Mouse (Mus musculus) left cerebral cortex, adult 18-20 months (tissue): ENCODE measurements around the gene Hook2. TPM values are rescaled to one million over a fixed set of nuclear protein-coding genes. Genes with fewer than 3 reads are reported as not detected.

Experiments
- DNase-seq, 2 experiments: peaks; one replicate each; pipeline ENCODE4 v3.0.0; 2021 to 2022; ENCODE audit warnings: low spot score in 2 of 2, mixed read lengths in 1 of 2
- total RNA-seq, 2 experiments: library from RNA; stranded (reverse); gene quantifications; 2 replicates each; pipeline ENCODE4 v1.2.3; 2021

Hook2 gene
- total RNA-seq, 2 experiments from 2014 or later: 9.6 to 9.7 TPM

DNA sequence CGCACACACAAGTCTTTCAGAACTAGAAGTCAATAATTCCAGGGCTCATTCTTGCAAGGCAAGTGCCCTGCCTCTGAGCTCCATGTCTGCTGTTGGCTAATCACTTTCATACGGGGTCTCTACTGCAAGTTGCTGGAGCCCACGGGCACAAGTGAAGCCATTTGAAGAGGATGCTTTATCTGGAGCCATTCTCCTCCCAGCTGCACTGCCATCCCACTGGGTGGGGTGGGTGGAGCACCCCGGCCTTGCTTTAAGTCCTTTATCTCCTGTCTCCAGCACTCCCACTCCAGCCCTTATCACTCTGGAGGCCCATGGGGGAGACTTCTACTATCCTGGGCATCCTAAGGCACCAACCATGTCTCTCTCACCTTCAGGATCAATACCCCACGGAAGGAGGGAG is 19.5 kb upstream of the Hook2 start:
- no peak for DNase-seq

- DNase-seq: no peak
Observed at GRCm38 (mm10) chr8:84973079-84973478, 17.3 kb upstream of the Hook2 start.

DNA sequence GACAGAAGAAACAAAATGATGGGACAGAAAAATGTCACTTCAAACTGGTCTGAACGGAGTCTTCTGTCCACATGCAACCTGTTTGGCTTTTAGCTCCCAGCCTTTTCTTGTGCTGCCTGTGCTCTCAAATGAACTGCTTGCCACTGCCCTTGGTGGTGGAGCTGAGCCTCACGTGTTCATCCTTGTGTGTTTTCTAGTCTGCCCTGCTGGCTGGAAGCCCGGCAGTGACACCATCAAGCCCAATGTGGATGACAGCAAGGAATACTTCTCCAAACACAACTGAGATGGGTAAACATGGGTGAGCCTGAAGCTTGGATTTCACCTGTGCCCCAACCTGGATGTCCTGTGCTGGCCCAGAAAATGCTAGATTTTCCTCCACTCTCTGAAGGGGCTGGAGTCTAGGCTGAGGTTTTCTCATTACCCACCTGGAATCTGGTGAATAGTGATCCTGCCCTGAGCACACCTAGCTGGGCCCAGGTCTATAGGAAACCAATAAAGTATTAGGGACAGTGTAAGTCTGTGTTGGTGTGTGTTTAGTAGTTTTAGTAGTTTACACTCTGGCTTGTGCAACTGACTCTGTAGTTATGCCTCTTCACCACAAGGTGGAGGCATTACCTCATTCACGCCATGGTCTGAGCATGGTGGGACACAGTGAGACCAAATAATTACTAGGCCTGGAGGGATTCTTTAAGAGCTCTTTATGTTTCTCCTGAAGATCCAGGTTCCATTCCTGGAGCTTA is 16.4 kb upstream of the Hook2 start:
- peak; percentile 35 to 43 for DNase-seq

DNA sequence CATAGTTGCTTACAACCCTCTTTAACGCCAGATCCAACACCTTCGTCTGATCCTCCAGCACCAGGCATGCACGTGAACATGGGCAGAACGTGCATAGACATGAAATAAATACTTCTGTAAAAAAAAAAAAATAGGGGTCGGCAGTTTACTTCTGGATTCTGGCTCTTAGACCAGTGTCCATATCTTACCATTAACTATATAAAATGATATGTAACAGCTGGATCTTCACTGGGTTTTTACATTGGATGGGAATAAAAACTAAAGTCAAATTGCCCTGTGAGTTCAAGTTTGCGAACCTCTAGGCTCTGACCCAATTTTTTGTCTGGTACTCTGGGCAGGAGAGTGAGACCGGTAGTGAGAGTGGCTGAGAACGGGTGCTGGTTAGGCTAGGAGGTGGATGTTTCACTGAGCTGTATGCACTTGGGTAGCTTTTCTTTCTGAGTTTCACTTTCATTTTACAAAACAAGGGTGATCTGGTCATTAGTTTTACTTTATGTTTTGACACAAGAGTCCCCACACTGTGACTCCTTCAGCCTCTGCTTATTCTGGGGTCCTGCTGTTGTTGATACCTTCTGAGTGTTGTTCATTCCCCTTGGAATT is 15.8 kb upstream of the Hook2 start:
- DNase-seq: no peak

DNA sequence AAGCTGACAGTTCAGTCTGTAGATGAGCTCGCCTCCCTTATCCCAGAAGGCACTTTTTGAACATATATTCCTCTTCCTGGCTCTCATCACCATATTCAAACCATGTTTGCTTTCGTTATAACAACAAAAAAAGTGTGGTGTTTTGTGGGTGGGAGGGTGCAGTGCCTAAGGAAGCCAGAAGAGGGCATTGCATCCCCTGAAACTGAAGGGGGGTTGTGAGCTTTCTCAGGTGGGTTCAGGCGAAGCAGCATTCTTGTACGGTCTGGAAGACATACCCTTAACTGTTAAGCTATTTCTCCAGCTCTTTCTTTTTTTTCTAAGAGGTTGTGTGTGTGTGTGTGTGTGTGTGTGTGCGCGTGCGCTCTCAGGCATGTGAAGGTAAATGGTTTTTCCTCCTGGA is 15.0 kb upstream of the Hook2 start:
- DNase-seq: peak; percentile 56 to 62

- peak; percentile 95 to 96 for DNase-seq
Observed at GRCm38 (mm10) chr8:84976031-84976762, 14.2 kb upstream of the Hook2 start.

- DNase-seq: no peak
Observed at GRCm38 (mm10) chr8:84976763-84977434, 13.5 kb upstream of the Hook2 start.

DNA sequence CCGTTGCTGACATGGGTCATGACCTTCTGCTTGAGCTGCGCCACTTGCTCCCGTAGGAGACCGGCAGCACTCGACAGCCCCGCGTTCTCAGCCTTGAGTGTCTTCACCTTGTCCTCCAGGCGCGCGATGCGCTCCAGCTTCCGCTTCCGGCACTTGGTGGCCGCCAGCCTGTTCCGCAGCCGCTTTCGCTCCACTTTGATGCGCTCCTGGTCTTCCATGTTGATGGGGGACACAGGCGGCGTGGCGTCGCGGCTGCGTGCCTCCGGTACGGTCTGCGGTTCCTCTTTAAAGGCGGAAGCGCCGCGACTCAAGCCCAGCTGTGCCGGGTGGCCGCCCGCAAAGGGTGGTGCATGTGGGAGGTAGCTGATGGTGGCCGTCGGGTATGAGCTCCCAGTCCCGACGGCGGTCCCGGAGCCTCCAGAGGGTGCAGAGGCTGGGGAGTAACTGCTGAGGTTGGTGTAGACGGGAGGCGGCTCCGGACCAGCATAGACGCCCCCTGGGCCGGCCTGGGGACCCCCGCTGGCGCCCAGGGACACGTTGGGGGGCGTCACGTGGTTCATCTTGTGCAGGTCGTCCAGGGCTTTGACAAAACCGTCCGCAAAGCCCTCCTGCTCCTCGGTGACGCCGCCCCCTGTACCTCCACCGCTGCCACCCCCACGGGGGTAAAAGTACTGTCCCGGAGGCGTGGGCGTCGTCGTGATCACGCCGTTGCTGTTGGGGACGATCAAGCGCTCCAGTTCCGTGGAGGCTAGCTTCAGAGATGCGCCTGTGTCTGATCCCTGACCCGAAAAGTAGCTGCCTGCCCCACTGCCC is 12.8 kb upstream of the Hook2 start:
- DNase-seq: peak; percentile 70 to 71

- peak; percentile 97 to 98 for DNase-seq
Observed at GRCm38 (mm10) chr8:84978248-84978940, 12.0 kb upstream of the Hook2 start, which contains the start of gene Junb. Gene Junb, minus strand, starts transcription at chr8:84978718.

DNA sequence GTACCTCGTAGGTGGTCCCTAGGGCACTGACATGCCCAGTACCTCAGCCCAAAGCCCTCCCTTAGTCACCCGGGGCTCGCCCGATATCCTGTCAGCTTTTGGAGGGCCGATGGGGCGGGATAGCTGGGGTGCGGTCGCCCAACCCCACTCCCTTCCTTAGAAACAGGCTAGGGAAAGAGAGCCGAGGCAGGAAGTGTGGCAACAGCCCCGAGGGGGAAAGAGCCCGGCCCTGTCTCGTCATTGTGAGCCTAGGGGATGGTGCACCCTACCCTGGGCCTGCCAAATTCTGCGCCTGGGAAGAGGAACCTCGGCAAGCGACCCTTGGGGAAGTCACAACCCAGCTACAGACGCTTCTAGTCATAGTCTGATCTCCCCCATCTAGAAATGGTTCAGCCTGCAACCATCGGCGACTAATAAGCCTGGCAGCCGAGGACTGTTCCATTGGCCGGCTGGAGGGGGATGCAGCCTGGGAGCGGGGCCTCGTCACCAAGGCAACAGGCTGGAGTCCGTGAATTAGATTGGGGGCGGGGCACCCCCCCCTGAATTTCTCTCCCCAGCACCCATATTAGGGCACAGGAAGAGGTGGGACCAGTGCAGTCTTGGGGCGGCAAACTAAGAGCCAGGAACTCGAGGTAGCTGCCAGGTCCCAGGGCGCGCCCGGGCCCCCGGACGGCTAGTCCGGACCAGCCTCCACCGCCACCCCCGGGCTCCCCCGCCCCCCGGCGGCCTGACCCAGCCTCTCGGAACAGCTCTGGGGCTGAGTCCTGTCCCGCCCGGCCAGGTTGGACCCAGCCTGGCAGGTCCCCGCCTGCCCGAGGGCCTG is 10.6 kb upstream of the Hook2 start:
- peak; percentile 89 to 93 for DNase-seq

GRCm38 (mm10) chr8:84980622-84981358 is 9.6 kb upstream of the Hook2 start:
- peak in 1 of 2 experiments; percentile 25 for DNase-seq

DNA sequence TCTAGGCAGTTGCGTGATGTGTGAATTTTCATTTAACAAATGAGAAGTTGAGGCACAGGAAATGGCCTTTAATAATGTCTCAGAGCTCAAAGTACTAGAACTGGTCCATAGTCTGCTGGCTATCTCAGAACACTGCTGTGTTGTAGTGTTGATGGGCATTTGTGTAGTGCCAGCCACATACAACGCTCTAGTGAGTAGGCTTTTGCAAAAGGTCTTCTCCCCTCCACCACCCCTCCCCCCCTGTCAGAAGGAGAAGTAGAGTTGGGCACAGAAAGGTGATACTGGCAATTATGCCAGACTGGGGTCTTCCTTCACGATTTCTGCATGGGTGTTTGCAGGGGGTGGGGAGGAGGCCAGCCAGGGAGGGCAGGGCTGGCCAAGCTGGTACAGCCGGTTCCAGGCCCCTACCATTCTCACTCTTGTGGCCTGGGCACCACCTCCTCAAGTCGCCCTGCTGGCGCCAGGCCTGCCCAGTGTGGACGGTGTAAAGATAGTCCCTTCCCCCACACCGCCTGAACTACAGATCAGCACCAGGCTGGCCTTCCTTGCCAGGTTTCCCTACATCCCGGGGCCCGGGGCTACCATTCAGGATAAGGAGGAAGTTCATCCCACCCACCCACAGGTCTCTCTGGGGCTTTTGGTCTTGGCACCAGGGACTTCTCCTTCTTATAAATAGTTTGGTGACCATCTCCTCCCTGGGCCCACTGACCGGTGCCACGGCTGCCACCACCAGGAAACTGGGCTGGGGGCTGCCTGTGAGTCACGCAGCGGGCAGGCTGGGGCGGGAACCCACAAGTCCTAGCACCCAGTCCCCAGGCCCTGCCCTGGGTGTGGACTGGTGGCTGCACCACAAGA is 8.5 kb upstream of the Hook2 start:
- DNase-seq: no peak

DNA sequence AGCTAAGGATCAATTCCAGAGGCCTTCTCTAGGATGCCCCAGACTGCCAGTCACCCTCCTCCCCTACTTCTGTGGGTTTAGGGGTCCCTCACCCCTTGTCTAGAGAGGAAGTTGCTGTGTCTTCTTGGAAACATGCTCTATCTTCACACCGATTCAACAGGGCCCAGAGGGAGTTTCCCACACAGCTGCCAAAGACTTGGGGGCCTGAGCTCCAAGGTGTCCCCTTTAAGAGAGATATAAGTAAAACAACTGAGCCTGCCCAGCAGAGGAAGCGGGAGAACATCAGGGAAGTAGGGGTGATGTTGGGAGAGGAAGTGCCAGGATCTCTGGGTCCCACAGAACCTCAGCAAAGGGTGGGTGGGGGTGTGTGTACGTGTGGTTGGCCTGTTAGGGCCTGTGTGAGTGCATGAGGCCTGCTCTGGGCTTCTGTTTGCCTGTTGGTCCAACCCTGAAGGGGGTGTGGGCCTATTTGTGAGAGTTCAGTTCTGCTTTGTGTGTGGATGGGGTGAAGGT is 7.8 kb upstream of the Hook2 start:
- DNase-seq: no peak

DNA sequence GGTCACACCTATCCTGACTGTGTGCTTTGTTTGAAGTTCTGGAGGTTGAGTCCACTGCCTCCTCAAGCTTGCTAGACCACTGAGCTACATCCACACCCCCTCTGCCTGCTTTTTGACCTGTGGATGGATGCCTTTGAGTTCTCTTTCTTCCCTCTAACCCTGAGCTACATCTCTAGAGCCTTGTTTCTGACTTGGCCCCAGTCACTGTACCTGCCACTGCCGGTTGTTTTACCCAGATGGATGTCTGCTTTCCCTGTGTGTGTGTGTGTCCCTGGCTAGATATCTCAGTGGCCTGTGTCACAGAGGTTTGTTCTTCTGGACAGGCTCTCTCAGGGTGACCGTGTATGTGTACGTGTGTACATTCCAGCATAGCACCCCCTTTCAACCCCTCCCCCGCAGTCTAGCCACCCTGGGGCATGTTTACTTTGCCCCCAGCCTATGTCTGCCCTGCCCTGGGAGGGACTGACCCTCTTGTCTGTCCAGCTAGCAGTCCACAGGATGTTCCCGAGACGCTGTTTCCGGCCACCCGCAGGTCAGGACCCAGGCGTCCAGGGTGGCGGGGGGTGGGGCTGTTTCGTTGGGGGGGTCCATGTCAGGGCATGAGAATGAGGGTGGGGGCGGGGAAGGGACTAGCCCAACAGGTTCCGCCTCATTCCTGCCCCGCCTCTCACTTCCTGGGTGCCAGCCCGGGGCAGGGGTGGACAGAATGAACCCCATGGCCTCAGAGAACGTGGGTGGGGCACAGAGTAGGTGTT is 5.9 kb upstream of the Hook2 start:
- DNase-seq: no peak

GRCm38 (mm10) chr8:84985049-84985683 is 5.2 kb upstream of the Hook2 start:
- DNase-seq: peak; percentile 22
